Mouse (Mus musculus): Measurements from ENCODE around the gene Ppp2r5c. TPM values are rescaled to one million over a fixed set of nuclear protein-coding genes. Genes with fewer than 3 reads are reported as not detected.

Gene Ppp2r5c
- total and polyA plus RNA-seq, 2 experiments from 2014 or later = 178 to 183 TPM

GRCm38 (mm10) chr12:110545040-110545701 is 98.3 kb downstream of the Ppp2r5c start:
- no peak for ATAC-seq (ENCODE audit: low FRiP score)
- no peak for TF ChIP-seq CTCF (IDR thresholded peaks at IDR 0.05)
- Histone ChIP-seq H3K4me1 (ENCODE audit: insufficient read depth, low read length) (no peaks in the 10 kb centered on the region), H3K4me2 (ENCODE audit: low read depth, low read length, poor library complexity, severe bottlenecking) (no peak overlapping the region), H3K27ac (ENCODE audit: low read depth, low read length) (no peak overlapping the region), H3K9ac (replicated peaks; ENCODE audit: low read length, poor library complexity, severe bottlenecking) (no peak overlapping the region), H3K36me3 (ENCODE audit: insufficient read depth, low read length) (peaks cover 43% of the 10 kb centered on the region), H3K27me3 (ENCODE audit: insufficient read depth, low read length) (no peaks in the 10 kb centered on the region), H3K9me3 (ENCODE audit: low read length) (no peaks in the 10 kb centered on the region), H3K4me3 (ENCODE audit: low read depth, low read length) (no peak overlapping the region)
- no peak for DNase-seq (ENCODE audit: low spot score)
- 86% methylated on average over 4 of the region's 4 CpGs for WGBS

DNA sequence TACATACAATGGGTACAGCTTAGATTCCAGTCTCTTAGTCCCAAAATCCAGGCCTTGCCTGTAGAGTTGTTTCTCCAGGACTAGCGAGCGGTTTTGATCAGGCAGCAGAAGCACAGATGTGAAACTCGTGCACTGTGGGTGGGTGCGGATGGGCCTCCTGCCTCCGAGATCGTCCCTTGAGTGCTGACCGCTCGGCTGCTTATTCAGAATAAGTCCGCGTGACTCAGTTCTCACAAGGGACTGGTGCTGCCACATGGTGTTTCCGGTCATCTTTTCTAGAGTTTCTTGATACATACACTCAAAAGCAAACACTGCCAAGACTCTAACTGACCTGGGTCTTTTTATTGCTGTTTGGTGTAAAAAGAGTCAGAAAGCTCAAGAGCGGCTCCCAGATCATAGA is 100.7 kb downstream of the Ppp2r5c start:
- Histone ChIP-seq H3K27ac (ENCODE audit: low read depth, low read length) (no peak overlapping the region), H3K9ac (replicated peaks; ENCODE audit: low read length, poor library complexity, severe bottlenecking) (no peak overlapping the region), H3K4me2 (ENCODE audit: low read depth, low read length, poor library complexity, severe bottlenecking) (no peak overlapping the region), H3K36me3 (ENCODE audit: insufficient read depth, low read length) (peaks cover 60% of the 10 kb centered on the region), H3K27me3 (ENCODE audit: insufficient read depth, low read length) (no peaks in the 10 kb centered on the region), H3K9me3 (ENCODE audit: low read length) (no peaks in the 10 kb centered on the region), H3K4me3 (ENCODE audit: low read depth, low read length) (no peak overlapping the region), H3K4me1 (ENCODE audit: insufficient read depth, low read length) (no peaks in the 10 kb centered on the region)
- TF ChIP-seq CTCF (IDR thresholded peaks at IDR 0.05) = no peak
- no peak for ATAC-seq (ENCODE audit: low FRiP score)
- 92% methylated on average over 12 of the region's 12 CpGs for WGBS
- DNase-seq (ENCODE audit: low spot score) = no peak

GRCm38 (mm10) chr12:110549437-110550112 is 102.7 kb downstream of the Ppp2r5c start:
- Histone ChIP-seq H3K36me3 (ENCODE audit: insufficient read depth, low read length) (peaks cover 75% of the 10 kb centered on the region), H3K4me2 (ENCODE audit: low read depth, low read length, poor library complexity, severe bottlenecking) (no peak overlapping the region), H3K9me3 (ENCODE audit: low read length) (no peaks in the 10 kb centered on the region), H3K27ac (ENCODE audit: low read depth, low read length) (no peak overlapping the region), H3K4me3 (ENCODE audit: low read depth, low read length) (no peak overlapping the region), H3K27me3 (ENCODE audit: insufficient read depth, low read length) (no peaks in the 10 kb centered on the region), H3K4me1 (ENCODE audit: insufficient read depth, low read length) (no peaks in the 10 kb centered on the region), H3K9ac (replicated peaks; ENCODE audit: low read length, poor library complexity, severe bottlenecking) (no peak overlapping the region)
- WGBS = 92% methylated on average over 7 of the region's 7 CpGs
- DNase-seq (ENCODE audit: low spot score) (no peak), ATAC-seq (ENCODE audit: low FRiP score) (no peak)
- no peak for TF ChIP-seq CTCF (IDR thresholded peaks at IDR 0.05)

GRCm38 (mm10) chr12:110550364-110550763 is 103.4 kb downstream of the Ppp2r5c start:
- Histone ChIP-seq H3K4me1 (ENCODE audit: insufficient read depth, low read length) (no peaks in the 10 kb centered on the region), H3K4me3 (ENCODE audit: low read depth, low read length) (no peak overlapping the region), H3K9ac (replicated peaks; ENCODE audit: low read length, poor library complexity, severe bottlenecking) (no peak overlapping the region), H3K27me3 (ENCODE audit: insufficient read depth, low read length) (no peaks in the 10 kb centered on the region), H3K4me2 (ENCODE audit: low read depth, low read length, poor library complexity, severe bottlenecking) (no peak overlapping the region), H3K36me3 (ENCODE audit: insufficient read depth, low read length) (peaks cover 80% of the 10 kb centered on the region), H3K27ac (ENCODE audit: low read depth, low read length) (no peak overlapping the region), H3K9me3 (ENCODE audit: low read length) (no peaks in the 10 kb centered on the region)
- 90% methylated on average over 15 of the region's 15 CpGs for WGBS
- TF ChIP-seq CTCF (IDR thresholded peaks at IDR 0.05) = no peak
- no peak for DNase-seq (ENCODE audit: low spot score)
- ATAC-seq (ENCODE audit: low FRiP score) = no peak

DNA sequence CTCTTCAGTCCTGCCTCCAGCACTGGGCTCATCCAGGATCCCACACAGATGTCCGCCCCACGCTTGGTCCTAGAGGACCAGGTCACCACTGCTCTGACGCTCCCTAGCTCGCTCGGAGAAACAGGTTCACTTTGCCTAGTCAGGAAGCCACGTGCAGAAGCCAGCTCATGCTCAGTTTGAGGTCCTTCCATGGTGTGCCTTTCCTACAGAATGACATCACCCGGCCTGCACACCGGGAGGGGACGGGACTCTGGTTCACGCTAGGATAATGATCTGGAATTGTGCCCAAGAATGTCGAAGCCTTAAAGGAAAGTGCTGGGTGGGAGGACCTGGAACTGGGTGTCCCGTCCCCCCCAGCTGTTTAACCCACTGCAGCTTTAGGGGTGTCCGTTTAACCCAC is 105.2 kb downstream of the Ppp2r5c start:
- Histone ChIP-seq H3K4me3 (ENCODE audit: low read depth, low read length) (no peak overlapping the region), H3K9me3 (ENCODE audit: low read length) (no peaks in the 10 kb centered on the region), H3K9ac (replicated peaks; ENCODE audit: low read length, poor library complexity, severe bottlenecking) (no peak overlapping the region), H3K4me2 (ENCODE audit: low read depth, low read length, poor library complexity, severe bottlenecking) (no peak overlapping the region), H3K27me3 (ENCODE audit: insufficient read depth, low read length) (no peaks in the 10 kb centered on the region), H3K36me3 (ENCODE audit: insufficient read depth, low read length) (peaks cover 76% of the 10 kb centered on the region), H3K27ac (ENCODE audit: low read depth, low read length) (no peak overlapping the region), H3K4me1 (ENCODE audit: insufficient read depth, low read length) (no peaks in the 10 kb centered on the region)
- DNase-seq (ENCODE audit: low spot score) = no peak
- no peak for ATAC-seq (ENCODE audit: low FRiP score)
- WGBS = 87% methylated on average over 13 of the region's 13 CpGs
- TF ChIP-seq CTCF (IDR thresholded peaks at IDR 0.05) = no peak

DNA sequence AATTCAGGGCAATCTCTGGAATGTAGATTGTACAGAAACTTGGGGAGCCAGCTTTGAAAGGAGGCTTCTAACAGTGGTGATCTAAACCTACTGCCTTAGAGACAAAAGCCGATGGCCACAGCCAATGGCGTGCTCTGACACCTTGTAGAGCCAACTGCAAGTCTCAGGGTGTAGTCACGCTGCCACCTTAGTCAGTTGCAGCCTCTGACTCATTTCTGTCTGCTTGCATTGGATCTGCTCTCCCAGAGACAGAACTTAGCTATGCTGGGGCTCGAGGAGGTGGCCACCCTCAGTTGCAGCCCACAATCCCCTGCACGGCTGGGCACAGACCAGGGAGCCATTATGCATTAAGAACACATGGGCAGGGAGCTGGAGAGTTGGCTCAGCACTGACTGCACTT is 106.4 kb downstream of the Ppp2r5c start:
- H3K27ac ChIP-seq (ENCODE audit: low read depth, low read length) = no peak overlapping the region
- H3K36me3 ChIP-seq (ENCODE audit: insufficient read depth, low read length) = peaks cover 72% of the 10 kb centered on the region
- no peaks in the 10 kb centered on the region for H3K27me3 ChIP-seq (ENCODE audit: insufficient read depth, low read length)
- no peaks in the 10 kb centered on the region for H3K9me3 ChIP-seq (ENCODE audit: low read length)
- H3K4me3 ChIP-seq (ENCODE audit: low read depth, low read length) = no peak overlapping the region
- H3K4me1 ChIP-seq (ENCODE audit: insufficient read depth, low read length) = no peaks in the 10 kb centered on the region
- H3K4me2 ChIP-seq (ENCODE audit: low read depth, low read length, poor library complexity, severe bottlenecking) = no peak overlapping the region
- ATAC-seq (ENCODE audit: low FRiP score) (no peak), DNase-seq (ENCODE audit: low spot score) (no peak)
- 95% methylated on average over 5 of the region's 5 CpGs for WGBS
- TF ChIP-seq CTCF (IDR thresholded peaks at IDR 0.05) = no peak
- H3K9ac ChIP-seq (replicated peaks; ENCODE audit: low read length, poor library complexity, severe bottlenecking) = no peak overlapping the region

Measured in midbrain, postnatal 0 days (tissue).